Mouse (Mus musculus): ENCODE results near the gene Trafd1. TPM values are rescaled to one million over a fixed set of nuclear protein-coding genes. Genes with fewer than 3 reads are reported as not detected.
"Not testable (repeated sequence)": the region's sequence is repeated elsewhere in the genome, so short reads cannot be mapped to it uniquely, and the experiment has no call there.

The Trafd1 gene
- polyA plus RNA-seq, 1 experiment: 27.3 TPM

DNA sequence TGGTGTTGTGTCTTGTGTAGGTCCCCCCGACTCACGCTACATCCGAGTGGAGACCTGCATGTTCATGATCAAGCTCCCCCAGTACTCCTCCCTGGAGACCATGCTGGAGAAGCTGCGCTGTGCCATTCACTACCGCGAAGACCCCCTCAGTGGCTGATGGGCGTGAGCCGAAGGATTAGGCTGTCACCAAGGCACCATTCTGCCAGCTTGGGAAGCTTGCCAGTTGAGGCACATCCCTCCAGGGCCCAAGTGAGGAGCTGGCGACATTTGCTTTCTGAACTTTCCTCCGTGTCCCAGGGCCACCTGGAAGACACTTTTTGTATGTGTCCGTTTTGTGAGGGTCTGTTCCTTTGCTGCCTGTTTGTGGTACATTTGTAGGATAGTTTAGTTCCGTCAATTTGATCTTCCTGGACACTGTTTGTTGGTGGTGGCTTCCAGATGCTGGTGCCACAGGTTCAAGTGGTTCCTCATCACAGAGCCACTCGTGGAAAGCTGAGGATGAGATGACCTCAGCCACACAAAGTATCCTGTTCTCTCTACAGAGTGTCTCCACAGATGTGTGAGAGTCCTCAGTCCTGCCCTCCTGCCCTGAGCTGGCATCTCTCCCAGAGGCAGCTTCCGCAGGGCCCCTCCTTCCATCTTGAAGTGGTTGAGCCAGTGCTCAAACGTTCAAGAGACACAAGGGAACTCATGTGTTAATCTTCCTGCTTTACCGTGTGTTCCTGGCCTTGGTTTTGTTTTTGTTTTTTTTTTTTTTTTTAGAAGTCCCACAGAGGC lies 18.8 kb downstream of the Trafd1 start:
- no peak overlapping the region for H3K4me3 ChIP-seq (ENCODE audit: insufficient read depth, low read depth, low read length)
- no peaks in the 10 kb centered on the region for H3K4me1 ChIP-seq (ENCODE audit: control insufficient read depth, insufficient read depth, insufficient read length, low read length)
- H3K27ac ChIP-seq (replicated peaks; ENCODE audit: low read depth, low read length): no peak overlapping the region

DNA sequence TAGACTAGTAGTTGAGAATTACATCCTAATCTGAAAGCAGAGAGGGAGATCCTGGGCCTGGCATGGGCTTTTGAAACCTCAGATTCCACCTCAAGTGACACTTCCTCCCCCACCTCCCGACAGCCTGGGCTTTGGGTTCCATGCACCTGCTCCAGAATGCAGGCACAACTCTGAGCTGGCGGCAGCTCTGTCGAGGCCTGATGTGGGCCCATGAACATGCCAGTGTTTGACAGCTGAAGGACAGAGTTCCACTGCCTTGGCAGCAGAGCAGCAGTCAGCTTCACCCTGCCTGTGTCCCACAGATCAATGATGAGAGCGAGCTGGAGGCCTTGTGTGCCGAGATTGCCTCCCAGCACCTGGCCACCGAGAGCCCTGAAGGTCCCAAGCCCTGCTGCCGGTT lies 22.0 kb downstream of the Trafd1 start:
- H3K4me1 ChIP-seq (ENCODE audit: control insufficient read depth, insufficient read depth, insufficient read length, low read length): no peaks in the 10 kb centered on the region
- no peak overlapping the region for H3K4me3 ChIP-seq (ENCODE audit: insufficient read depth, low read depth, low read length)
- H3K27ac ChIP-seq (replicated peaks; ENCODE audit: low read depth, low read length): no peak overlapping the region

DNA sequence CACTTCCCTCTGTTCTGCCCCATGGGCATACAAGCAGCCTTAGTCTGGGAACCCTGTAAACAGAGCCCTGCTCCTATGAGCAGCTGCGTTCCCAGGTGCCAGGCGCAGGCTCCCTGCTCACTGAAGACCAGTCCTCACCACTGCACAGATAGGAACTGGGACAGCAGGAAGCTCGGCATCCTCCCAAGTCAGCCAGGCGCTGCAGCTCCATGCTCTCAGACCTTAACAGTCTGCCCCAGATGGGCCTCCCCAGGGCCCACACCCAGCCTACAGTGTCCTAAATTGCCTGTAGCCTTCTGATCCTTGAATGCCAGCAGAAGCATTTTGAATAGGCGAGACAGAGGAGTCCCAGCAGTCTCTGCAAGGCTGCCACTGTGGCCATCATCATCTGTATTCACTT lies 23.7 kb downstream of the Trafd1 start:
- H3K27ac ChIP-seq (replicated peaks; ENCODE audit: low read depth, low read length): no peak overlapping the region
- no peaks in the 10 kb centered on the region for H3K4me1 ChIP-seq (ENCODE audit: control insufficient read depth, insufficient read depth, insufficient read length, low read length)
- H3K4me3 ChIP-seq (ENCODE audit: insufficient read depth, low read depth, low read length): no peak overlapping the region

DNA sequence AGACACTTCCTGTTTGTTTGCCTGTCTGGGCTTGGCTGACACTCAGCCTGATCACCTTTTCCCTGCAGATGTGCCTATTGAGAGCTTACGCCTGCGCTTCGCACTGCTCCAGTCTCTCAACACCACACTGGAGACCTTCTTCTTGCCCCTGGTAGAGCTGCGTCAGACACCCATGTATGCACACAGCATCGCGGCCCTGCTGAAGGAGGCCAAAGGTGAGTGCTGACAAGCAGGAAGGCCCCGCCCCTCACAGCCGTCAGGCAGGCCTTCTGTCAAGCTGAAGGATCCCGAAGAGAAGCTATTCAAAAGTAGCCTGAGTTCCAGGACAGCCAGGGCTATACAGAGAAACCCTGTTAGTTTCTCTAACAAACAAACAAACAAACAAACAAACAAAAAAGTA lies 26.2 kb downstream of the Trafd1 start:
- H3K27ac ChIP-seq (replicated peaks; ENCODE audit: low read depth, low read length): no peak overlapping the region
- no peak overlapping the region for H3K4me3 ChIP-seq (ENCODE audit: insufficient read depth, low read depth, low read length)
- H3K4me1 ChIP-seq (ENCODE audit: control insufficient read depth, insufficient read depth, insufficient read length, low read length): no peaks in the 10 kb centered on the region

DNA sequence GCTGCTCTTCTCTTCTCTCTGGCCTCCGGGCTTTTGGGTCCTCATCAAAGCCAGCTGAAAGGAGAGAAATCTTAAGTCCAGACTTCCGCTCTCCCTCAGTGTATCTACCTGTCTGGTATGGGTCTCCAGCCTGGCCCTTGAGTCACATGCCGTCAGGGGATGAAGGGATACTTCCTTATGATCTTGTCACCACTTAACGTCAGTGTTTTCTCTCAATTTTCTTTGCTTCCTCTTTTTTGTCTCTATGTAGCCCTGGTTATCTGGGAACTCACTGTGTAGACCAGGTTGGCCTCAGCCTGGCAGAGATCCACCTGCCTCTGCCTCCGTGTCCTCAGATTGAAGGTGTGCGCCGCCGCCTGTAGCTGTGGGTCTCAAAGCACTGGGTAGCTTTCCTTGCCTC lies 41.4 kb downstream of the Trafd1 start:
- Histone ChIP-seq H3K4me3 (ENCODE audit: insufficient read depth, low read depth, low read length) (no peak overlapping the region), H3K27ac (replicated peaks; ENCODE audit: low read depth, low read length) (no peak overlapping the region), H3K4me1 (ENCODE audit: control insufficient read depth, insufficient read depth, insufficient read length, low read length) (no peaks in the 10 kb centered on the region)

DNA sequence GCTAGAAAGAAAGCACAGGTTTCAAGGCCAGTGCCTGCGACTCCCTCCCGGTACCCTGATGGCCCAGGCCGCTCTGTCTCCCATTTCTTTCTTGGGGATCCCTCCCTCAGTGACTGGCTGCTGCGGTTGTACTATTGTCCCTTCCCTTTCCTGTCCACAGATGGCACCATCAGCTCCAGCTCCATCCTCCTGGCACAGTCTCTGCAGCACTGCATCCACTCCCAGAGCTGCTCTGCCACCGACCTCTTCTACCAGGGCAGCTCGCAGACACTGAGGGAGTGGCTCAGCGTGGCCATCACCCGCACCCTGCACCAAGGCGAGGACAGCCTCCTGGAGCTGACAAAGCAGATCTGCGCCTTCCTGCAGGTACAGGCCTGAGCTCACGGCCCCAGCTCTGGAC lies 42.9 kb downstream of the Trafd1 start:
- H3K27ac ChIP-seq (replicated peaks; ENCODE audit: low read depth, low read length): no peak overlapping the region
- no peak overlapping the region for H3K4me3 ChIP-seq (ENCODE audit: insufficient read depth, low read depth, low read length)
- no peaks in the 10 kb centered on the region for H3K4me1 ChIP-seq (ENCODE audit: control insufficient read depth, insufficient read depth, insufficient read length, low read length)

DNA sequence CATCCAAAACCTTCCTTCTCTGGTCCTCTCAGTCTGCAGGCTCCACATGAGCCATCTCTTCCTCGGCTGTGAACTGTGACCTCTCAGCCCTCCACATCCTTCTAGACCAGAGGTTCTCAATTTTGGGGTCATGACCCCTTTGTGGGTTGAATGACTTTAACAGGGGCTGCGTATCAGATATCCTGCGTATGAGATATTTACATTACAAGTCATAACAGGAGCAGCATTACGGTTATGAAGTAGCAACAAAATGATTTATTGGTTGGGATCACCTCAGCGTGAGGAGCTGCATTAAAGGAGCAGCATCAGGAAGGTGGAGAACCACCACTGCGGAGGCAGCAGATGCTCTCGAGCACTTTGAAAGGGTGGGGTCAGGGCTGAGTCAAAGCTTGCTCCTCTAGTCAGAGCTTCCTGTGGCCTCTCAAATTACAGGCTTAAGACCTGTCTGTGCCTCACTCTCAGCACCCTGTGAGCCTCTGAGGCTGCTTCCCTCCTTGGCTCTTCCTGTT lies 44.4 kb downstream of the Trafd1 start:
- H3K4me1 ChIP-seq (ENCODE audit: control insufficient read depth, insufficient read depth, insufficient read length, low read length): no peaks in the 10 kb centered on the region
- H3K4me3 ChIP-seq (ENCODE audit: insufficient read depth, low read depth, low read length): no peak overlapping the region
- H3K27ac ChIP-seq (replicated peaks; ENCODE audit: low read depth, low read length): no peak overlapping the region

DNA sequence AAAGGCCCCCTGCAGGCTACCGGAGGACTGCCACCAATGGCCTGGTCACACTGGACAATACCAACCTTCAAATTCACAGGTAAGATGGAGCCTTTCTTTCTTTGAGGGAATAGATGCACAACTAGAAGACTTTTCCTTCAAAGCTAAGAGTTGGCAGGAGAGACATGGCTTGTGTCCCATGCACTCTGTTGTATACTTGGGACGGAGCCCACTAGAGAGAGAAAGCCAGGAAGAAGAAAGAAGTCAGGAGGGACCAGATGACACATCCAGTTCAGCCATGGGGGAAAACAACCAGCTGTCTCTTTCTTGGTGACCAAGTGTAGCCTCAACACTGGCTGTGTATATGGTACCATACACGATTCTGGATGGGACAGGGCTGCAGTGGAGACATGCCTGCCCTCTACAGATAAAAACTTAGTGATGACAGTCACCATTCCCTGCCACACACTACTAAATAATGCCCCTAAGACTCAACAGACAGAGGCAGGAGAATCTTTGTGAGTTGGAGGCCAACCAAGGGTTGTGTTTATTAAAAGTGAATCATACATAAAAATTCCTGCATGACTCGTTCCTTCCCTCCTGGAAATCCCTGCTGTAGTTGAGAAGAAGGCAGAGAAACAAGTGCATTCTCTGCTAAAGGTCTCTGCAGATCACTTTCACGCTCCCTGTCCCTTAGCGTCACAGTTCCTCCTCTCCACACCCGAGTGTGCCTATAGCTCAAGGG lies 45.8 kb downstream of the Trafd1 start:
- Histone ChIP-seq H3K4me1 (ENCODE audit: control insufficient read depth, insufficient read depth, insufficient read length, low read length) (no peaks in the 10 kb centered on the region), H3K4me3 (ENCODE audit: insufficient read depth, low read depth, low read length) (no peak overlapping the region), H3K27ac (replicated peaks; ENCODE audit: low read depth, low read length) (no peak overlapping the region)

DNA sequence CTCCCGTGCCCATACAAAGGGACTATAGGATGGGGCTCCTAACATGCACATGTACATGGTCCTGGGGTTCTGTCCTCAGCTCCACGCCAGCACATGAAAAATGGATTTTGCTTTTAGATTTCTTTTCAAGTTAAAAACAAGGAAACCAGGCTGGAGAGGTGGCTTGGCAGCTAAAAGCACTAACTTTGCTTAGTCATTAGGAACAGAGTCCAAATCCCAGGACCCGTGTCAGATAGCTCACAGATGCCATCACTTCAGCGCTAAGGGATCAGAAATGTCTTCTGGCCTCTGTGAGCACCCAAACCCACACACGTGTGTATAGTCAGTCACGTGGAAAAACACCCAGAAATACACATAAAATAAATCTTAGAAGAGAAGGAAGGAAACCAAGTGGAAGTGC lies 48.7 kb downstream of the Trafd1 start:
- Histone ChIP-seq H3K27ac (replicated peaks; ENCODE audit: low read depth, low read length) (no peak overlapping the region), H3K4me1 (ENCODE audit: control insufficient read depth, insufficient read depth, insufficient read length, low read length) (no peaks in the 10 kb centered on the region)

DNA sequence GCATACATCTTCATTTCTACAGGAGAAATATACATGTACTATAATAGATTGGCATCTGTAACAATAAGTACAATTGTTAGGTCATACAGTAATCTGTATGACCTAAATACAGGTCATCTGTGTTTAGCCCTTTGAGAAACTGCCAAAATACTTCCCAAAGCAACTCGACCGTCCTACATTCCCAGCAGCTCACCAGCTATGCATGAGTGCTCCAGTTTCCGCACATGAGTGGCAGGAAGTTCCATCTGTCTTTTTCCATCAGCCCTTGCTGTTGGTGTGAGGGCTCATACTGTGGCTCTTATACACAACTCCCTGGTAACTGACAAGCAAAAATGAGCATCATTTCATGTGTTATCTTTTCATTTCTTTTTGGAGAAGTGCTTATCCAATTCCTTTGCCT lies 49.4 kb downstream of the Trafd1 start:
- H3K27ac ChIP-seq (replicated peaks; ENCODE audit: low read depth, low read length): no peak overlapping the region
- no peak overlapping the region for H3K4me3 ChIP-seq (ENCODE audit: insufficient read depth, low read depth, low read length)

More for the DNA sequence above, 48.7 kb downstream of the Trafd1 start:
- H3K4me3 ChIP-seq (ENCODE audit: insufficient read depth, low read depth, low read length): no peak overlapping the region

DNA sequence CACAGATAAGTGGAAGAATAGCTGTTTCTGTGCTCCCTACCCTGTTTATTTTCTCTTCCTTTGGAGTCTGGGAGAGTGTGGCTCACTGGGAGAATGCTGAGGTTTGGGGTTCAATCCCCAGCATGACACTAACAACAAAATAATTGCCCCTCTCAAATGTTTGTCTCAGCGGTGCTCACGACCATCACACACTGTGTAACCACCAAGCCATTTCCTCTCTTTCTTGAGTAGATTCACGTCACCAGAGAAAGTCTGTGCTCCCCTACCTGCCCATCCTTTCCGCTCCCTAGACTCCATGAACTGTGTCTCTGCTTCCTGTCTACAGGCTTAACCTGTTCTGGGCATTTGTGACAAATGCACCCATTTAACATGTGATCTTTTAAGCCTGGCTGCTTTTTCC lies 50.0 kb downstream of the Trafd1 start:
- Histone ChIP-seq H3K27ac (replicated peaks; ENCODE audit: low read depth, low read length) (no peak overlapping the region), H3K4me1 (ENCODE audit: control insufficient read depth, insufficient read depth, insufficient read length, low read length) (0 out of 2 replicates have a peak, but pooled peaks cover 3% of the 10 kb centered on the region), H3K4me3 (ENCODE audit: insufficient read depth, low read depth, low read length) (no peak overlapping the region)

More for the DNA sequence above, 49.4 kb downstream of the Trafd1 start:
- H3K4me1 ChIP-seq (ENCODE audit: control insufficient read depth, insufficient read depth, insufficient read length, low read length): no peaks in the 10 kb centered on the region

DNA sequence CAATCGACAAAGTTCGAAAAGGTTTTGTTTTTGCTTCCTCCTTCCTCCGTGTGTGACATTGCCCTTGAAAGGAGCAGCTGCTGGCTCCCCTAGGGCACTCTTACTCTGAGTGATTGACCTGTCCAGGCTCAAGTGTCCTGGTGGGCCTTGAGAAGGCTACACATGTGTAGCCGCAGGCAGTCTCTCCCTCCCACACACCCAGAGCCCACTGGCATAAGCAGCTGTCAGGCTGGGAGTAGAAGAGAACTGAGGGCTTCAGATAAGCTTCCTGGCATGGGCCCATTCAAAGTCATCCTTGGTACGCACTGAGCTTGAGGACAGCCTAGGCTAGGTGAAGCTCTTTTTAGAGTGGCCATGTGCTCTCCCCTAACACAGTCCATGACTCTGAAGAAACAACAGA lies 51.0 kb downstream of the Trafd1 start:
- 0 out of 2 replicates have a peak, but pooled peaks cover 3% of the 10 kb centered on the region for H3K4me1 ChIP-seq (ENCODE audit: control insufficient read depth, insufficient read depth, insufficient read length, low read length)
- no peak overlapping the region for H3K27ac ChIP-seq (replicated peaks; ENCODE audit: low read depth, low read length)
- H3K4me3 ChIP-seq (ENCODE audit: insufficient read depth, low read depth, low read length): no peak overlapping the region

DNA sequence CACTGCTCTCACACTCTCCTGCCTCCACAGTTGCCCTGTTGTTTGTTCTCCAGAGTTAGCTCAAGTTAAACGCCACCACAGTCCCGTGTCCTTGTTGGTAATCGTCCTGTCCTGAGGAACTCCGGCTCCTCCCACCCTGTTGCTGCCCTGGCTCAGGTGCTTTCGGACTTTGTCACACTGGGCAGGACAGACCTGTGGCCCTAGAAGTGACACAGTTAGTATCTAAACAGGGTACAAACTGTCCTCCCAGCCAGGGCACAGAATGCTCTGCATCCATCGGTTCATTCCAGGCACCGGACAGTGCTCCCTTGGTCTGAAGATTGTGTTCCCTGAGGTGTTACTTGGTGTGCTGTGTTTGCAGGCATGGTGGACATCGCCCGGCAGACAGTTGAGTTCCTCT lies 51.5 kb downstream of the Trafd1 start:
- Histone ChIP-seq H3K27ac (replicated peaks; ENCODE audit: low read depth, low read length) (no peak overlapping the region), H3K4me1 (ENCODE audit: control insufficient read depth, insufficient read depth, insufficient read length, low read length) (0 out of 2 replicates have a peak, but pooled peaks cover 3% of the 10 kb centered on the region), H3K4me3 (ENCODE audit: insufficient read depth, low read depth, low read length) (no peak overlapping the region)

DNA sequence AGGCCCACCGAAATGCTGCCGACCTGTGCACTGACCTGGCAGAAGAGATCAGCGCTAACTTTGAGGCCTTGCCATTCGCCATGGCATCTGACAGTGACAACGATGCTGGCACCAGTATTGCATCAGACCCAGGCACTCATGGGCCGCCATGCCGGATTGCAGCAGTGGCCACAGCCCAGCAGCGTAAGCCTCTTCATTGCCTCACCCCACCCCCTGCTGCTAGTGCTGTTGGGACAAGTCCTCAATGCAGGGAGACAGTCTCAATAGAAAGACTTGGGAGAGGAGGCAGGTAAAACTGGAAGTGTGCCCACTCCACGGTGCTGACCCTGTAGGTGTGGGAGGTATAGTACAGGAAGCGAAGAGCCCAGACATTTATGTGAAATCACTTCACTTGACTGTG lies 53.7 kb downstream of the Trafd1 start:
- Histone ChIP-seq H3K4me3 (ENCODE audit: insufficient read depth, low read depth, low read length) (no peak overlapping the region), H3K4me1 (ENCODE audit: control insufficient read depth, insufficient read depth, insufficient read length, low read length) (0 out of 2 replicates have a peak, but pooled peaks cover 3% of the 10 kb centered on the region), H3K27ac (replicated peaks; ENCODE audit: low read depth, low read length) (no peak overlapping the region)

DNA sequence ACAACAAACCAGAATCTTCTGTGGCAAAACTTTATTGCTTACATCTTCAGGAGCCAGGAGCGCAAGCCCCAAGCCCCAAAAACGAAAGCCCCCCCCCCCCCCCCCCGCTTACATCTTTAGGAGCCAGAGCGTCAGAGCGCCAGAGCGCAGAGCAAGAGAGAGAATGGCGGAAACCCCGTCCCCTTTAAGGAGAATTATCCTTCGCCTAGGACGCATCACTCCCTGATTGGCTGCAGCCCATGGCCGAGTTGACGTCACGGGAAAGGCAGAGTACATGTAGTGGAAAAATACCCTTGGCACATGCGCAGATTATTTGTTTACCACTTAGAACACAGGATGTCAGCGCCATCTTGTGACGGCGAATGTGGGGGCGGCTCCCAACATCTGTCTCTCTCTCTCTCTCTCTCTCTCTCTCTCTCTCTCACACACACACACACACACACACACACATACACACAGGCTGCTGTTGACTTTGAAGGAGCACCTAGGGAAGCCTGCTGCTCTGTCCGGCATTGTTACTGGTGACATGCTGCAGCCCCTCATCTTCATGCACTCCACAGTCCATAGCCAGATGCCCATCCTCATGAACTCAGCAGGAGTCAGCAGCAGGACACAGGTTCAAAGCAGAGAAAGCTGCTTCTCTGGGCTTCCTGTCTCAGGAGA lies 55.1 kb downstream of the Trafd1 start:
- H3K27ac ChIP-seq (replicated peaks; ENCODE audit: low read depth, low read length): peak overlapping the region; percentile 74
- H3K4me3 ChIP-seq (ENCODE audit: insufficient read depth, low read depth, low read length): peak overlapping the region; percentile 48
- not testable (repeated sequence) for H3K4me1 ChIP-seq (ENCODE audit: control insufficient read depth, insufficient read depth, insufficient read length, low read length)

Measured in brown adipose tissue, adult 24 weeks (tissue).